Mouse (Mus musculus): ENCODE measurements around the gene Tpt1. TPM values are rescaled to one million over a fixed set of nuclear protein-coding genes. Genes with fewer than 3 reads are reported as not detected.
"Not testable (repeated sequence)": the region's sequence is repeated elsewhere in the genome, so short reads cannot be mapped to it uniquely, and the experiment has no call there.

Tpt1 gene
- polyA plus RNA-seq, 1 experiment from 2014 or later = 1,053 TPM

GRCm38 (mm10) chr14:75829817-75830216, 15.1 kb upstream of the Tpt1 start:
- not testable (repeated sequence) for H3K36me3 ChIP-seq; H3K9ac ChIP-seq; H3K27me3 ChIP-seq (replicated peaks); ATAC-seq; H3K4me3 ChIP-seq (replicated peaks); H3K27ac ChIP-seq; H3K9me3 ChIP-seq; H3K4me2 ChIP-seq (replicated peaks)
- 66% methylated on average over 14 of the region's 14 CpGs for WGBS
- peaks cover 10% of the 10 kb centered on the region; the same call in 1 of the 2 replicates for H3K4me1 ChIP-seq (replicated peaks)

- no peaks in the 10 kb centered on the region for H3K9me3 ChIP-seq
- 70% methylated on average over 2 of the region's 2 CpGs for WGBS
- H3K4me2 ChIP-seq (replicated peaks) = no peak overlapping the region
- no peaks in the 10 kb centered on the region for H3K36me3 ChIP-seq
- no peak overlapping the region for H3K4me3 ChIP-seq (replicated peaks)
- peak; percentile 25 for ATAC-seq
- H3K9ac ChIP-seq = no peak overlapping the region
- 0 out of 2 replicates have a peak overlapping the region, but pooled peaks have one; percentile 27 for H3K27ac ChIP-seq
- no peaks in the 10 kb centered on the region for H3K27me3 ChIP-seq (replicated peaks)
- peaks cover 16% of the 10 kb centered on the region; the same call in 1 of the 2 replicates for H3K4me1 ChIP-seq (replicated peaks)
These were observed 12.9 kb upstream of the Tpt1 start for GRCm38 (mm10) chr14:75832031-75832430.

GRCm38 (mm10) chr14:75832982-75833381, 11.9 kb upstream of the Tpt1 start:
- 26% methylated on average over 4 of the region's 4 CpGs for WGBS
- H3K4me3 ChIP-seq (replicated peaks) = peak overlapping the region; percentile 49; the same call in 1 of the 2 replicates
- peak overlapping the region; percentile 99 for H3K4me2 ChIP-seq (replicated peaks)
- no peaks in the 10 kb centered on the region for H3K27me3 ChIP-seq (replicated peaks)
- H3K9me3 ChIP-seq = no peaks in the 10 kb centered on the region
- no peaks in the 10 kb centered on the region for H3K36me3 ChIP-seq
- H3K4me1 ChIP-seq (replicated peaks) = peaks cover 21% of the 10 kb centered on the region; the same call in 1 of the 2 replicates
- ATAC-seq = no peak
- H3K27ac ChIP-seq = peak overlapping the region; percentile 99
- no peak overlapping the region for H3K9ac ChIP-seq

GRCm38 (mm10) chr14:75833546-75834250, 11.2 kb upstream of the Tpt1 start:
- peak; percentile 55 for ATAC-seq
- peaks cover 21% of the 10 kb centered on the region; the same call in 1 of the 2 replicates for H3K4me1 ChIP-seq (replicated peaks)
- peak overlapping the region; percentile 99 for H3K27ac ChIP-seq
- H3K9ac ChIP-seq = peak overlapping the region; percentile 47; the same call in 1 of the 2 replicates
- H3K27me3 ChIP-seq (replicated peaks) = no peaks in the 10 kb centered on the region
- H3K4me2 ChIP-seq (replicated peaks) = peak overlapping the region; percentile 99
- H3K4me3 ChIP-seq (replicated peaks) = peak overlapping the region; percentile 49
- 3% methylated on average over 12 of the region's 12 CpGs for WGBS
- H3K36me3 ChIP-seq = no peaks in the 10 kb centered on the region
- H3K9me3 ChIP-seq = no peaks in the 10 kb centered on the region

- peak overlapping the region; percentile 99 for H3K4me2 ChIP-seq (replicated peaks)
- H3K9me3 ChIP-seq = no peaks in the 10 kb centered on the region
- no peaks in the 10 kb centered on the region for H3K36me3 ChIP-seq
- H3K4me3 ChIP-seq (replicated peaks) = peak overlapping the region; percentile 49
- H3K4me1 ChIP-seq (replicated peaks) = peaks cover 17% of the 10 kb centered on the region; the same call in 1 of the 2 replicates
- peak overlapping the region; percentile 99 for H3K27ac ChIP-seq
- H3K27me3 ChIP-seq (replicated peaks) = no peaks in the 10 kb centered on the region
- ATAC-seq = peak; percentile 90
- peak overlapping the region; percentile 74 for H3K9ac ChIP-seq
- WGBS = under 1% methylated on average over 10 of the region's 10 CpGs
These were observed 10.6 kb upstream of the Tpt1 start for GRCm38 (mm10) chr14:75834251-75834738.

GRCm38 (mm10) chr14:75834739-75835381, 10.0 kb upstream of the Tpt1 start:
- peak overlapping the region; percentile 49 for H3K4me3 ChIP-seq (replicated peaks)
- peak overlapping the region; percentile 74 for H3K9ac ChIP-seq
- peak overlapping the region; percentile 99 for H3K4me2 ChIP-seq (replicated peaks)
- H3K27me3 ChIP-seq (replicated peaks) = no peaks in the 10 kb centered on the region
- H3K36me3 ChIP-seq = no peaks in the 10 kb centered on the region
- under 1% methylated on average over 16 of the region's 16 CpGs for WGBS
- H3K4me1 ChIP-seq (replicated peaks) = peaks cover 16% of the 10 kb centered on the region; the same call in 1 of the 2 replicates
- H3K27ac ChIP-seq = peak overlapping the region; percentile 99
- H3K9me3 ChIP-seq = no peaks in the 10 kb centered on the region
- peak; percentile 65 for ATAC-seq

- Histone ChIP-seq H3K9ac (no peak overlapping the region), H3K36me3 (no peaks in the 10 kb centered on the region), H3K27ac (0 out of 2 replicates have a peak overlapping the region, but pooled peaks have one; percentile 36), H3K4me1 (replicated peaks) (peaks cover 16% of the 10 kb centered on the region; the same call in 1 of the 2 replicates), H3K4me2 (replicated peaks) (no peak overlapping the region), H3K9me3 (no peaks in the 10 kb centered on the region), H3K4me3 (replicated peaks) (no peak overlapping the region), H3K27me3 (replicated peaks) (no peaks in the 10 kb centered on the region)
- 83% methylated on average over 3 of the region's 3 CpGs for WGBS
- no peak for ATAC-seq
These were observed 8.3 kb upstream of the Tpt1 start for GRCm38 (mm10) chr14:75836579-75836978.

- 48% methylated on average over 10 of the region's 10 CpGs for WGBS
- H3K4me1 ChIP-seq (replicated peaks) = peaks cover 16% of the 10 kb centered on the region; the same call in 1 of the 2 replicates
- H3K27ac ChIP-seq = peak overlapping the region; percentile 36
- H3K36me3 ChIP-seq = no peaks in the 10 kb centered on the region
- H3K4me3 ChIP-seq (replicated peaks) = no peak overlapping the region
- H3K9ac ChIP-seq = no peak overlapping the region
- ATAC-seq = peak; percentile 21
- H3K9me3 ChIP-seq = no peaks in the 10 kb centered on the region
- H3K4me2 ChIP-seq (replicated peaks) = peak overlapping the region; percentile 26
- no peaks in the 10 kb centered on the region for H3K27me3 ChIP-seq (replicated peaks)
These were observed 7.6 kb upstream of the Tpt1 start for GRCm38 (mm10) chr14:75837048-75837916.

- not testable (repeated sequence) for H3K4me3 ChIP-seq (replicated peaks); H3K9me3 ChIP-seq; H3K27me3 ChIP-seq (replicated peaks); H3K9ac ChIP-seq; H3K36me3 ChIP-seq; H3K27ac ChIP-seq; ATAC-seq; H3K4me1 ChIP-seq (replicated peaks); H3K4me2 ChIP-seq (replicated peaks)
- WGBS = 90% methylated on average over 2 of the region's 2 CpGs
These were observed 3.1 kb upstream of the Tpt1 start for GRCm38 (mm10) chr14:75841758-75842157.

GRCm38 (mm10) chr14:75844111-75844695, 690 bp upstream of the Tpt1 start:
- 6% methylated on average over 14 of the region's 14 CpGs for WGBS
- H3K9me3 ChIP-seq = no peaks in the 10 kb centered on the region
- peak overlapping the region; percentile 69 for H3K4me3 ChIP-seq (replicated peaks)
- no peak; the same call in 1 of the 2 replicates for ATAC-seq
- H3K27ac ChIP-seq = peak overlapping the region; percentile 97
- H3K9ac ChIP-seq = peak overlapping the region; percentile 88
- peaks cover 7% of the 10 kb centered on the region; the same call in 1 of the 2 replicates for H3K4me1 ChIP-seq (replicated peaks)
- H3K36me3 ChIP-seq = peaks cover 18% of the 10 kb centered on the region
- peak overlapping the region; percentile 71 for H3K4me2 ChIP-seq (replicated peaks)
- no peaks in the 10 kb centered on the region for H3K27me3 ChIP-seq (replicated peaks)

GRCm38 (mm10) chr14:75845698-75846115, 814 bp downstream of the Tpt1 start:
- H3K9ac ChIP-seq = peak overlapping the region; percentile 79
- H3K9me3 ChIP-seq = no peaks in the 10 kb centered on the region
- peak overlapping the region; percentile 51 for H3K4me2 ChIP-seq (replicated peaks)
- no peaks in the 10 kb centered on the region for H3K27me3 ChIP-seq (replicated peaks)
- peak overlapping the region; percentile 69 for H3K4me3 ChIP-seq (replicated peaks)
- H3K27ac ChIP-seq = peak overlapping the region; percentile 97
- H3K4me1 ChIP-seq (replicated peaks) = peaks cover 7% of the 10 kb centered on the region; the same call in 1 of the 2 replicates
- H3K36me3 ChIP-seq = peaks cover 28% of the 10 kb centered on the region
- peak; percentile 74 for ATAC-seq
- WGBS = under 1% methylated on average over 40 of the region's 40 CpGs
